Mouse (Mus musculus) forebrain, postnatal 0 days (tissue): ENCODE results near the gene Zmynd8. TPM values are rescaled to one million over a fixed set of nuclear protein-coding genes. Genes with fewer than 3 reads are reported as not detected.

Experiments used
- ATAC-seq: fragments of 200-750 bp; cut with Nextera tagmentation; 2 replicates; pipeline ENCODE4 v1.8.0; 2017; ENCODE audit warnings: mild to moderate bottlenecking, moderate library complexity
- DNase-seq: peaks from one replicate; pipeline ENCODE4 v3.0.0-alpha.2; 2015
- H3K27ac ChIP-seq: fragments of 300-500 bp; sonication (generic); 2 replicates; pipeline ENCODE4 v1.5.1; 2014; ENCODE audit warnings: low read depth, mild to moderate bottlenecking, antibody characterized with exemption, low read length, moderate library complexity, mixed read lengths
- H3K27me3 ChIP-seq: fragments of 300-500 bp; sonication (generic); 2 replicates; pipeline ENCODE4 v1.6.1; 2014; ENCODE audit warnings: mild to moderate bottlenecking, low read length, mixed read lengths; ENCODE audit not compliant: insufficient read depth
- H3K36me3 ChIP-seq: fragments of 300-500 bp; sonication (generic); 2 replicates; pipeline ENCODE4 v1.6.1; 2014; ENCODE audit warnings: mild to moderate bottlenecking, moderate library complexity; ENCODE audit not compliant: insufficient read depth
- H3K4me1 ChIP-seq: fragments of 300-500 bp; sonication (generic); 2 replicates; pipeline ENCODE4 v1.6.1; 2014; ENCODE audit warnings: antibody characterized with exemption; ENCODE audit not compliant: insufficient read depth
- H3K4me2 ChIP-seq: fragments of 300-500 bp; sonication (generic); 2 replicates; pipeline ENCODE4 v1.6.1; 2014; ENCODE audit warnings: low read depth, mild to moderate bottlenecking, moderate library complexity
- H3K4me3 ChIP-seq: fragments of 300-500 bp; sonication (generic); 2 replicates; pipeline ENCODE4 v1.5.1; 2014; ENCODE audit warnings: low read depth, low read length, mixed read lengths
- H3K9ac ChIP-seq: fragments of 300-500 bp; sonication (generic); 2 replicates; pipeline ENCODE4 v1.6.1; 2014; ENCODE audit warnings: mild to moderate bottlenecking
- H3K9me3 ChIP-seq: fragments of 300-500 bp; sonication (generic); 2 replicates; pipeline ENCODE4 v1.6.1; 2016; ENCODE audit warnings: low read length
- CTCF ChIP-seq: sonication (generic); IDR thresholded peaks from 2 replicates; pipeline ENCODE4 v1.5.1; 2016; ENCODE audit warnings: antibody characterized with exemption, control low read depth, low read depth
- WGBS: fragments of 180-500 bp; shearing (Covaris S2); extraction: QIAGEN DNeasy Blood & Tissue Kit; methylation state at CpG from one replicate; pipeline ENCODE4 v1.1.7; 2014; 5-methylcytosine and 5-hydroxymethylcytosine counted together
- polyA plus RNA-seq: library from polyadenylated mRNA; unstranded; fragments of >200 nt; fragmentation: Nextera tagmentation; extraction: Ambion mirVana; gene quantifications from 2 replicates; pipeline ENCODE4 v1.2.1, GENCODE M21; 2015
- total RNA-seq: library from RNA; depleted of rRNA; stranded (reverse); fragments of >200 nt; gene quantifications from 2 replicates; pipeline ENCODE4 v1.2.3, GENCODE M21; 2014

Zmynd8 gene
- total and polyA plus RNA-seq, 2 experiments from 2014 or later = 45.7 to 63.5 TPM

GRCm38 (mm10) chr2:165832720-165833119, 66.1 kb downstream of the Zmynd8 start:
- ATAC-seq (no peak), DNase-seq (no peak)
- H3K4me1 ChIP-seq = no peaks in the 10 kb centered on the region
- peaks cover 76% of the 10 kb centered on the region for H3K36me3 ChIP-seq
- H3K4me2 ChIP-seq = no peak overlapping the region
- H3K4me3 ChIP-seq = no peak overlapping the region
- H3K9ac ChIP-seq = no peak overlapping the region
- H3K27ac ChIP-seq = peak overlapping the region; percentile 69
- no peaks in the 10 kb centered on the region for H3K27me3 ChIP-seq
- WGBS = 81% methylated on average over 9 of the region's 9 CpGs
- H3K9me3 ChIP-seq = no peaks in the 10 kb centered on the region
- no peak for TF ChIP-seq CTCF

- WGBS = 44% methylated on average over 9 of the region's 9 CpGs
- no peak overlapping the region for H3K4me3 ChIP-seq
- H3K36me3 ChIP-seq = peaks cover 74% of the 10 kb centered on the region
- ATAC-seq (peak; percentile 75), DNase-seq (peak; percentile 42)
- H3K4me1 ChIP-seq = no peaks in the 10 kb centered on the region
- peak overlapping the region; percentile 69 for H3K27ac ChIP-seq
- no peak overlapping the region for H3K9ac ChIP-seq
- no peak overlapping the region for H3K4me2 ChIP-seq
- no peaks in the 10 kb centered on the region for H3K9me3 ChIP-seq
- H3K27me3 ChIP-seq = no peaks in the 10 kb centered on the region
- TF ChIP-seq CTCF = no peak
These were observed 66.5 kb downstream of the Zmynd8 start for GRCm38 (mm10) chr2:165832295-165832694.

GRCm38 (mm10) chr2:165831637-165832289, 67.1 kb downstream of the Zmynd8 start:
- Histone ChIP-seq H3K9me3 (no peaks in the 10 kb centered on the region), H3K27ac (peak overlapping the region; percentile 69), H3K4me1 (no peaks in the 10 kb centered on the region), H3K9ac (no peak overlapping the region), H3K27me3 (no peaks in the 10 kb centered on the region), H3K4me2 (no peak overlapping the region), H3K36me3 (peaks cover 73% of the 10 kb centered on the region), H3K4me3 (no peak overlapping the region)
- WGBS = 73% methylated on average over 8 of the region's 8 CpGs
- ATAC-seq = no peak
- DNase-seq = no peak
- TF ChIP-seq CTCF = no peak

- DNase-seq (no peak), ATAC-seq (no peak)
- WGBS = 17% methylated on average over 12 of the region's 12 CpGs
- Histone ChIP-seq H3K4me3 (no peak overlapping the region), H3K4me2 (no peak overlapping the region), H3K9ac (no peak overlapping the region), H3K27ac (no peak overlapping the region), H3K27me3 (no peaks in the 10 kb centered on the region), H3K36me3 (peaks cover 77% of the 10 kb centered on the region), H3K4me1 (no peaks in the 10 kb centered on the region), H3K9me3 (no peaks in the 10 kb centered on the region)
- TF ChIP-seq CTCF = no peak
These were observed 70.0 kb downstream of the Zmynd8 start for GRCm38 (mm10) chr2:165828770-165829169.

- Histone ChIP-seq H3K4me1 (no peaks in the 10 kb centered on the region), H3K4me3 (no peak overlapping the region), H3K9ac (no peak overlapping the region), H3K9me3 (no peaks in the 10 kb centered on the region), H3K4me2 (no peak overlapping the region), H3K36me3 (peaks cover 67% of the 10 kb centered on the region), H3K27ac (peak overlapping the region; percentile 30; the same call in 1 of the 2 replicates), H3K27me3 (no peaks in the 10 kb centered on the region)
- TF ChIP-seq CTCF = peak; percentile 83
- DNase-seq (peak; percentile 57), ATAC-seq (peak; percentile 66)
- 55% methylated on average over 10 of the region's 10 CpGs for WGBS
These were observed 72.7 kb downstream of the Zmynd8 start for GRCm38 (mm10) chr2:165825964-165826712.

- Histone ChIP-seq H3K4me1 (no peaks in the 10 kb centered on the region), H3K27me3 (no peaks in the 10 kb centered on the region), H3K9me3 (no peaks in the 10 kb centered on the region), H3K36me3 (peaks cover 61% of the 10 kb centered on the region), H3K9ac (no peak overlapping the region), H3K4me2 (no peak overlapping the region), H3K4me3 (no peak overlapping the region), H3K27ac (no peak overlapping the region)
- WGBS = 87% methylated on average over 17 of the region's 17 CpGs
- DNase-seq (no peak), ATAC-seq (no peak)
- TF ChIP-seq CTCF = no peak
These were observed 73.4 kb downstream of the Zmynd8 start for GRCm38 (mm10) chr2:165825261-165825900.

- DNase-seq (no peak), ATAC-seq (no peak)
- no peak for TF ChIP-seq CTCF
- H3K4me1 ChIP-seq = no peaks in the 10 kb centered on the region
- 76% methylated on average over 10 of the region's 10 CpGs for WGBS
- H3K36me3 ChIP-seq = peaks cover 61% of the 10 kb centered on the region
- H3K27me3 ChIP-seq = no peaks in the 10 kb centered on the region
- H3K9me3 ChIP-seq = no peaks in the 10 kb centered on the region
- H3K4me2 ChIP-seq = no peak overlapping the region
- H3K27ac ChIP-seq = no peak overlapping the region
- no peak overlapping the region for H3K9ac ChIP-seq
- H3K4me3 ChIP-seq = no peak overlapping the region
These were observed 74.0 kb downstream of the Zmynd8 start for GRCm38 (mm10) chr2:165824826-165825225.
